Mouse (Mus musculus): ENCODE data around the gene Usp54.

Usp54 gene

GRCm38 (mm10) chr14:20499982-20500381 lies 140.9 kb downstream of the Usp54 start:
- no peak for DNase-seq (ENCODE audit: low spot score)
